Mouse (Mus musculus) G1E (cell line): Measurements from ENCODE around the gene Cntn5. TPM values are rescaled to one million over a fixed set of nuclear protein-coding genes. Genes with fewer than 3 reads are reported as not detected.
A peak's percentile ranks its signal among the peaks of the same experiment; 100 is the strongest.

ENCODE experiments used
- ATAC-seq: 2 replicates; pipeline ENCODE4 v1.8.0; 2016; ENCODE audit warnings: mild to moderate bottlenecking; ENCODE audit not compliant: insufficient number of reproducible peaks, poor library complexity, low FRiP score, severe bottlenecking; ENCODE audit errors: extremely low read depth
- DNase-seq: peaks from one replicate; pipeline ENCODE4 v3.0.0; 2012; ENCODE audit warnings: low spot score
- H3K27me3 ChIP-seq: 2 replicates; pipeline ENCODE4 v1.6.1; 2012; ENCODE audit warnings: mild to moderate bottlenecking, low read length, inconsistent platforms; ENCODE audit not compliant: insufficient read depth
- H3K36me3 ChIP-seq: replicated peaks from 2 replicates; pipeline ENCODE3; 2012; ENCODE audit warnings: mild to moderate bottlenecking, inconsistent platforms
- H3K4me1 ChIP-seq: 2 replicates; pipeline ENCODE4 v1.6.1; 2012; ENCODE audit warnings: low read depth, low read length, inconsistent platforms, mixed read lengths; ENCODE audit not compliant: insufficient read depth
- H3K4me3 ChIP-seq: 2 replicates; pipeline ENCODE4 v1.5.1; 2012; ENCODE audit warnings: low read depth, mild to moderate bottlenecking, inconsistent platforms, low read length, moderate library complexity, mixed read lengths
- H3K9me3 ChIP-seq: replicated peaks from 2 replicates; pipeline ENCODE4 v1.6.1; 2012; ENCODE audit warnings: inconsistent platforms
- CTCF ChIP-seq: IDR thresholded peaks from 2 replicates; pipeline ENCODE4 v1.5.1; 2012; ENCODE audit warnings: low read depth, low read length, inconsistent platforms, mixed read lengths
- GATA1 ChIP-seq: IDR thresholded peaks from 2 replicates; pipeline ENCODE4 v1.6.1; 2012; ENCODE audit warnings: borderline replicate concordance, low read length, inconsistent platforms, mixed read lengths
- GATA2 ChIP-seq: IDR thresholded peaks from 2 replicates; pipeline ENCODE4 v1.6.1; 2012; ENCODE audit warnings: low read depth, low read length, inconsistent platforms, borderline replicate concordance
- POLR2AphosphoS5 ChIP-seq: IDR thresholded peaks from 2 replicates; pipeline ENCODE4 v1.6.1; 2012; ENCODE audit warnings: low read depth, low read length, inconsistent platforms; ENCODE audit not compliant: insufficient replicate concordance
- TAL1 ChIP-seq: conservative IDR thresholded peaks from 2 replicates; pipeline ENCODE4 v1.6.1; 2012; ENCODE audit warnings: low read depth, low read length, inconsistent platforms, mixed read lengths
- polyA plus RNA-seq: library from polyadenylated mRNA; stranded (reverse); fragments of >175 nt; gene quantifications from 2 replicates; pipeline ENCODE4 v1.2.3, GENCODE M21; 2012
- total RNA-seq, 2 experiments: library from RNA; stranded (forward) in 1 of 2; stranded (reverse) in 1 of 2; fragments of 200-1000 nt in 1 of 2; fragments of >200 nt in 1 of 2; fragmentation: Nextera tagmentation in 1 of 2; gene quantifications; 2 replicates each; pipeline ENCODE4 v1.2.3; 2014 to 2017

Cntn5 gene
- total RNA-seq (2014; fragmentation: Nextera tagmentation), result not detected in 2 replicates
- total RNA-seq (2017), result 0.06 TPM in 1 of 2 replicates, not detected in the other
- polyA plus RNA-seq, result not detected in 2 replicates

GRCm38 (mm10) chr9:10904616-10905363 is at the start of gene Cntn5:
TSS of gene Cntn5 (minus strand) at chr9:10904775.
- Histone ChIP-seq H3K9me3 (no peaks in the 10 kb centered on the region), H3K27me3 (no peaks in the 10 kb centered on the region; the same call in 1 of the 2 replicates), H3K36me3 (no peaks in the 10 kb centered on the region), H3K4me1 (no peaks in the 10 kb centered on the region), H3K4me3 (no peak within 1 kb of the TSS)
- DNase-seq (no peak), ATAC-seq (no peak)
- TF ChIP-seq CTCF (no peak), GATA1 (no peak), POLR2AphosphoS5 (no peak), TAL1 (no peak), GATA2 (no peak)

- Histone ChIP-seq H3K9me3 (no peaks in the 10 kb centered on the region), H3K4me3 (no peak overlapping the region), H3K27me3 (no peaks in the 10 kb centered on the region), H3K4me1 (no peaks in the 10 kb centered on the region), H3K36me3 (no peaks in the 10 kb centered on the region)
- DNase-seq (no peak), ATAC-seq (no peak)
- no peak for TF ChIP-seq TAL1
These were observed 45.9 kb upstream of the Cntn5 start for GRCm38 (mm10) chr9:10950470-10950869.

- Histone ChIP-seq H3K4me1 (no peaks in the 10 kb centered on the region), H3K36me3 (no peaks in the 10 kb centered on the region), H3K9me3 (no peaks in the 10 kb centered on the region), H3K4me3 (no peak overlapping the region), H3K27me3 (no peaks in the 10 kb centered on the region; the same call in 1 of the 2 replicates)
- DNase-seq (no peak), ATAC-seq (peak; percentile 45)
- TF ChIP-seq CTCF (0 out of 2 replicates have a peak, but pooled peaks have one; percentile 21), TAL1 (no peak), GATA2 (no peak), GATA1 (no peak)
These were observed 5.0 kb upstream of the Cntn5 start for GRCm38 (mm10) chr9:10909573-10909972.

- TF ChIP-seq GATA2, result no peak
- DNase-seq (no peak), ATAC-seq (no peak)
- H3K4me1 ChIP-seq, result no peaks in the 10 kb centered on the region
- no peaks in the 10 kb centered on the region for H3K36me3 ChIP-seq
- no peak overlapping the region for H3K4me3 ChIP-seq
- no peaks in the 10 kb centered on the region for H3K9me3 ChIP-seq
- H3K27me3 ChIP-seq, result no peaks in the 10 kb centered on the region; the same call in 1 of the 2 replicates
These were observed 1.1 kb upstream of the Cntn5 start for GRCm38 (mm10) chr9:10905696-10906095.

GRCm38 (mm10) chr9:10879758-10880157 is 24.8 kb downstream of the Cntn5 start:
- no peaks in the 10 kb centered on the region for H3K36me3 ChIP-seq
- ATAC-seq (no peak), DNase-seq (no peak)
- H3K27me3 ChIP-seq, result no peaks in the 10 kb centered on the region
- H3K9me3 ChIP-seq, result no peaks in the 10 kb centered on the region
- TF ChIP-seq CTCF, result no peak
- no peak for TF ChIP-seq POLR2AphosphoS5
- no peak for TF ChIP-seq TAL1
- no peak for TF ChIP-seq GATA2
- no peak for TF ChIP-seq GATA1
- no peaks in the 10 kb centered on the region for H3K4me1 ChIP-seq
- H3K4me3 ChIP-seq, result no peak overlapping the region

- TF ChIP-seq GATA1 (no peak), CTCF (no peak), TAL1 (no peak)
- Histone ChIP-seq H3K36me3 (no peaks in the 10 kb centered on the region), H3K4me3 (no peak overlapping the region), H3K9me3 (no peaks in the 10 kb centered on the region), H3K4me1 (no peaks in the 10 kb centered on the region), H3K27me3 (no peaks in the 10 kb centered on the region)
- ATAC-seq (no peak), DNase-seq (no peak)
These were observed 30.7 kb downstream of the Cntn5 start for GRCm38 (mm10) chr9:10873881-10874280.

GRCm38 (mm10) chr9:10856204-10856892 is 48.2 kb downstream of the Cntn5 start:
- Histone ChIP-seq H3K27me3 (no peaks in the 10 kb centered on the region), H3K4me1 (no peaks in the 10 kb centered on the region), H3K36me3 (no peaks in the 10 kb centered on the region), H3K9me3 (no peaks in the 10 kb centered on the region), H3K4me3 (no peak overlapping the region)
- no peak for TF ChIP-seq CTCF
- no peak for TF ChIP-seq POLR2AphosphoS5
- no peak for TF ChIP-seq TAL1
- no peak for TF ChIP-seq GATA2
- no peak for TF ChIP-seq GATA1
- ATAC-seq (no peak), DNase-seq (no peak)
